Mouse (Mus musculus) kidney, adult 18-20 months (tissue): ENCODE results near the gene Fuca2.
"Not testable (repeated sequence)": the region's sequence is repeated elsewhere in the genome, so short reads cannot be mapped to it uniquely, and the experiment has no call there.

Source experiments
- DNase-seq: peaks from one replicate; pipeline ENCODE4 v3.0.0; 2021

Fuca2 gene

DNA sequence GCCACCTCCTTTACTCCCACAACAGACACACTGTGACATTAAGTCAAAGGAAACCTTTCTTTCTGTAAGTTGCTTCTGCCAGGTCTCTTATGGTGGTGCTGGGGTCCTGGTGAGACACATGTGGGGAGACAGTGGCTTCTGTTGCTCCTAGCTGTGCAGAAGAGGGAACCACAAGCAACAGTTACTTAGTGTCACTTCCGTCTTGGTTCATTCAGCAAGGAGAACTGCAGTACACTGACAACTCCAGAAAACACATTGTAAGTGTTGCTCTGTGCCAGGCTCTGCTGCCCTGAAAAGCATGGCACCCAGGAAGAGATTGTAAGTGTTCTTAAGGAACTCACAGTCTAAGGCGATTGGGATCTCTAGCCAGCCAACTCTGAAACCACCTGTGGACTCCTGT, at the start of gene Fuca2:
TSS of gene Fuca2 (plus strand) at position 210 of the 400 bp plus-strand sequence.
- DNase-seq: no peak

DNA sequence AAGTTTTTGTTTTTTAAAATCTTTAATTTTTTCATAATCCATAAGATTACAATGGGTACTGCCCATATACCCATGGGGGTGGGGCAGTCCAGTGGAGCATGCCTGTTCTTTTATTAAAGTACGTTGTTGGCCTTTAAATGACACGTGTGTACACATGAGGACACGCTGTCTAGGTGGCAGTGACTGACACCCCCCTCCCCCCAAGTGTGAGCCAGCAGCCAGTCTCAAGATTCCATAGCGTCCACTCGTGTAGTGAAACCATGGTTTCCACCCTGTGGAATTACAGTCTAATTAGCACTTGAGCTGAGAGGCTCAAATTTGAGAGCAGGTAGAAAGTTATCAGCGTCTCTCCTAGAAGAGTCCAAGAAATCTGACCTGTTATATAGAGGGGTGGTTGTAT, 47.7 kb upstream of the Fuca2 start:
- no peak for DNase-seq

DNA sequence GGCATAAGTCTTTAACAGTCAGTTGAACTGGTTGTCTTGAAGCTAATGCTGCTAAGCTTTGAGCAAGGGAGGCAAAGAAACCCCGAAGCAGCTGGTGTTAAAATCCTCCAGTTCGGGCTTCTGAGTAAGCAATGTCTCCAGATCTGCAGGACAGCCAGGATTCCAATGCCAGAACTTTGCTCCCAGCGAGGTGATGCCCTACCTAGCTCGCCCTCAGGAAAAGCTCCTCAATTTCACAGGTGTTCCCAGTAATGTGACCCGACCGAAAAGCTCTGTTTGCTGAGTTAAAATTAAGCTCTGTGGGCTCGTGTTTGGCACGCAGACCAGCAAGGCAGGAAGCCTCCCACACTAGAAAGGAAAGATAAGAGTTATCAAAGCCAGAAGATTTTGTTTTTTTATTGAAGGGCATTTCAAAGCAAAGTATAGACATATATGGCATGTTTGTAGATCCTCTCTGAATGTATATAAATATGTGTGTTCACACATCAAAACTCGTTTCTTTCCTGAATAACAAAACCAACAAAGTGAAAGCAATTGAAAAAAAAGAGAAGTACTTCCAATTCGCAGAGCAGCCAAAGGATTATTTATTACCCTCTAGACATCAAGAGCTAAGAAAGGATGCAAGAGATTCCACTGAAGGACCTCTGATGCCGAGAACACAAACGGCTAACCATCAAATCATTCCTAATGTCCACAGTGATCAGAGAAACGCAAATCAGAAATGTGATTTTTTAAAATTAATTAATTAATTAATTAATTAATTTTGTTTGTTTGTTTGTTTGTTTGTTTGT, 45.9 kb upstream of the Fuca2 start:
- DNase-seq: no peak

DNA sequence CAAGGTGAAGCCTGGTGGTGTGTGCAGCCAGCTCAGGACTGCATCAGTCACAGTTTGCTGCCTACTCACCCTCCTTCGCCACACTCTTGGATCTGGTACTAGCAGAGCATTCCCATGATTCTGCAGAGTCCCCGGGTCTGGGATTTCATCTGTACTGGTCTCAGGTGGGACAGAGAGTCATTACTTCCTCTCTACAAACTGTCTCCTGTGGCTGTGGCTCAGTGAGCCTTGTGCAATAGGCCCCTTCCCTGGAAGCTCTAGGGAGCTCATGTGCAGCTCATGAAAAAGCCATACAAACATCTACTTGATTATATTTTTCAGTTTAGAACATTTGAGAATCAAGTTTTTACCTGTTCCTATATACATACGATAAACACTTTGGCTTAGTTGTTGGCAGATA, 35.0 kb upstream of the Fuca2 start:
- not testable (repeated sequence) for DNase-seq

DNA sequence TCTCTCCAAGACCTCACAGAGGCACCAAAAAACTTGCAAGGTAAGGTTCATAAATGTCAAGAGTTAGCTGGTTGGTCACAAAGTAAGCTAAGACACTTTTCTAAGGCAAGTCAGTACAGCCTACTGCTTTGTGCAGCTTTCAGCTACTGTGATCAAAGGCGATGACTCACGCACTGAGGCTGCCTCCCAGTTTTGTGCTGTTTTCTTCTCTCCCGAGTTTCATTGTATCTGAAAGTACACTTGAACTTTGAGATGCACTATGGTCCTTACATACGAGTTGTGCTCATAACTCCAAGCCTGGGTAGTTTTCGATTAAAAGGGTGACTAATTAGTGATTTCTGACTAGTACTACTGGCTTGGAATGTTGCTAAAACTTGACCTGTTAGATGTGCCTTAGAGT, 32.4 kb upstream of the Fuca2 start:
- DNase-seq: no peak

DNA sequence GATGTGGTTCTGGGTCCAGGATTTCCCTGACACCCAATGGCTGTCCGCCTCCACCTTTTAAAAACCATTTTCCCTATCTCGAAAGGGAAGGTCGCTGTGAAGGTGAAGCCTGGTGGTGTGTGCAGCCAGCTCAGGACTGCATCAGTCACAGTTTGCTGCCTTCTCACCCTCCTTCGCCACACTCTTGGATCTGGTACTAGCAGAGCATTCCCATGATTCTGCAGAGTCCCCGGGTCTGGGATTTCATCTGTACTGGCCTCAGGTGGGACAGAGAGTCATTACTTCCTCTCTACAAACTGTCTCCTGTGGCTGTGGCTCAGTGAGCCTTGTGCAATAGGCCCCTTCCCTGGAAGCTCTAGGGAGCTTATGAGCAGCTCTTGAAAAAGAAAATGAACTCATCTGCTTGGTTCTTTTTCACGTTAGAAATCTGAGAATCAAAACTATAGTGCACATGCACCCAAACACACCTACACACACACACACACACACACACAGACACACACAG, 31.3 kb upstream of the Fuca2 start:
- not testable (repeated sequence) for DNase-seq

DNA sequence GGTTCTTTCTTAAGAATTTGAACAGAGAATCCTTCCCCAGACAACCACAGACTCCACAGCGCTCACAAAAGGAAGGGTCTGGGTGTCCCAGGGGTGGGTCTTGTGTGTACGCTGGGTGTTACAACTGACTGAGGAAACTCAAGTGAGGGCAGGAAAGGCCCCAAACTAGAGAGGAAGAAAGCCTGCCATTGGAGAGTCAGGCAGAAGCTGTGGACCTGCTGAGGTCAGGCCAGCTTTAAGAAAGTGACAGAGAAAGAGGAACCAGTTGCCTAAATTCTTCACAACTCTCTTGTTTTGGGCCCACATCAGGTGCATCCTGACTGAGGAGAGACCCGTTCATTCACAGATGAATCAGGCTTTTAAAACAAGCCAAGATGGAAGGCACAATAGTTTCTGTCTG, 29.1 kb upstream of the Fuca2 start:
- DNase-seq: no peak

DNA sequence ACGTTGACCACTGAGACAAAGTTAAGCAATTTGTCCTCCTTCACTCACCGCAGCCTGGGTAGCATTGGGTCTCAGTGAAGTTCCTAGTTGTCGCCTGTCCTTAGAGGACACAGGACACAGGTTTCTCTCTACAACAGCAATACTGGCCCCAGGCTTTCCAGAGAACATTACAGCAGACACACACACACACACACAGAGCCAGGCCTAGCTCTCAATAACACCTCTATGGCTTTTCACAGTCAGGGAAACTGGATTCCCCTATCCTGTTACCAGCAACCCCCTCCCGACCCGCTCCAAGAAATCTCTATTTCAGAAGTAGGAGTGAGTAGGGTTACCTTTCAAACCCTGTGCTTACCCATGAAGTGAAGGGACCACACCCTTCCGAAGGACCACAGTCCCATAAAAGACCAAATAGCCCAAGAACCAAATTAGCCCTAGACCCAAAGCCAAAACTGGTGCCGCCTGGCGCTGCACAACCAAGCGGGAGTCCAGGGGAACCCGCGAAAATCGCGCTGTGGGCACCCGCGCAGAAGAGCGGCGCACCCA, 26.0 kb upstream of the Fuca2 start:
- DNase-seq: no peak

DNA sequence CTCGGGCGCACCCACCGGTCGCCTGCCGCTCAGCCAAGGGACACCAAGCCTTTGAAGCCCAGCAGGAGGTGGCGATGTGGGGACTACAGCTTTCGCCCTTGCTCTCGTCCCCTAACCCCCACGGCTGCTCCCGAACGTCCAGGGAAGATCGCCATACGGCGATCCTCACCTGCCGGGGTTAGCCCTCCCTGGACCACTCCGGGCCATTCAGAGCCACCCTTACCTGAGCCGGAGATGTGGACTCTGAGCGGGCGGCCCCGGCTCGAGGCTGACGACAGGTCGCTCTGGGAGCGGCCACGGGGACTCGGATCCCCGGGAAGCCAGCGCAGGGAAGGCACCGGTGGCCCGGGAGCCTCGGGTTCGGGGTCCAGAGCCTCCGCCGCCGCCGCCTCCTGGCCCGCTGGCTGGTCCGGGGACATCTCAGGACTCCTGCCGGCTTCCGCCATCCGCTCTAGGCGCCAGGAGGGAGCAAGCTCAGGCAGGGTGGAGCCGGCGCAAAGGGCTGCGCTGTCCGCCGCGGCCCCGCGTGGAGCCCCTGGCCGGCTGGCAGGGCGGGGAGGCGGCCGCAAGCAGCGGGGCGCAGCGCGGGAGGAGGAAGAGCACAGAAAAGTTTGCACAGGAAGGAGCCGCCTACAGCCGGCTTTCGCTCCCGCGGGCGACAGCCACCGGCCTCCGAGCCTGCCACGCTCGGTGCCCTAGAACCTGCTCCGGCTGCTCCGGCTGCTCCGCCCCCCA, 25.3 kb upstream of the Fuca2 start, which contains the start of gene Phactr2:
TSS of gene Phactr2 (minus strand) at position 580 of the 735 bp plus-strand sequence.
- DNase-seq: peak; percentile 67

DNA sequence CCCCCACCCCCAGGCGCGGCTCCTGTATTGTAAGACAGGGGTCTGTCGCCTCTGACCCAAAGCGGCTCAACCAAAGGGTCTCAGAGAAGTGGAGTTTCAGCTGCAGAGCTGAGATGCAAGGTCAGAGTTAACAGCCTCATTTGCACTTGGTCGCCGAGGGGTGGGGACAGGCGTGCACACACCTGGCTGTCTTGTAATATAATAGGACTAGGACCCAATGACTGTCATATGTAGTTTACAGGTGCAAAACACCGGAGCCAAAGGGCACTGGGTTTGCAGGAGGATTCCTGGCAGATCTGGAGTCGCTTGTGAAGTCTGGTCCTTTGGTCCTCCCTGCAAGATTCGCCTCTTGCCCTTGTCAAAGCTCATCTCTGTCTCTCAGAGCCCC, 24.8 kb upstream of the Fuca2 start:
- peak; percentile 47 for DNase-seq

DNA sequence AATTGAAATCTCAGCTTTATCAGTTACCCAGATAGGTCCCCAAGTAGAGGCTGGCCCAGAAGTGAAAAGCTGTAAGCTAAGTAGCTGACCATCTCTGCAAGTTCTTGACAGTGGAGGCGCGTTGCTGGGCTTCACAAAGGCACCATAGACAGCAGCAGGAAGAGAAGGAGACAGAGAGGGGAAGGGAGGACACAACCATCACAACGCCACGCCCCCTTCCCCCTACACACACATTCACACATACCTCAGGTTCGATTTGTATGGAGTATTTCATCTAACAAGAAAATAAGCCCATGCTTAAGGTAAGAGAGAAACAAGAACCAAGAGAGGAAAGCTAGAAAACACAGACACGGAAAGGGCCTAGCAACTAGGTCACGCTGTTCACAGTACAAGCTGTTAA, 24.2 kb upstream of the Fuca2 start:
- no peak for DNase-seq

DNA sequence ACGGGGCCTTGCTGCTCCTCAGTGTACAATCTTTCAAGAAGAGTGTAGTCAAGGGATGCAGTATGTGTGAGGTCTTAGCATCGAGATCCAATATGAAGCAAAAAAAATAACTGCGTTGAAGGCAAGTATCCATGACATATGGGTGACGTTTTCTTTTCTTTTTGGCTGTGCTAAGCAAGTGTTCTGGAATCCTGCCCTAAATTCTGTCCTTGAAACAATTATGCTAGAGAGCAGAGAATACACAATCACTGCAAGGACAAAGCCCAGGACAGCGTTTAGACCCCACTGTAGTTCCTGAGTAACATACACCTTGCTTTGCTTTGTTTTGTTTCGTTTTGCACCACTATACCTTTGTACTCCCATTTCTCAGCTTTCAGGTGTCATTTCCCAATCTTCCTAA, 20.0 kb upstream of the Fuca2 start:
- DNase-seq: no peak

DNA sequence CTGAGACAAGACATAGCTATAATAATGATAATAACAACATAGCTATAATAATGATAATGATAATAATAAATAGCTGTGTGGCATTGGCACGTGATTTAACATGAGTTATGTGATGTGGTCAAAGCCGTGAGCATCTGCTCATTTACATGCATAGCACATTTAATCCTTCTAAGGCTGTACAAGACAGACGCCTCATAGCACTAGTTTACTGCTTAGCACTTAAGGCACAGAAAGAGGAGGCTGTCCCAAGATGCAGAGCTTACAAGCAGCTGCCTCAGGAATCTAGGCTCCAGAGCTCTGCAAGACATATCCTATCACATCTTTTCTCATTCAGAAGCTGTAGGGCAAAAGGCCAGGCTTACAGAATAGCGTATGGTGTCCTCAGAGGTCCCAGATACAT, 13.4 kb upstream of the Fuca2 start:
- no peak for DNase-seq

DNA sequence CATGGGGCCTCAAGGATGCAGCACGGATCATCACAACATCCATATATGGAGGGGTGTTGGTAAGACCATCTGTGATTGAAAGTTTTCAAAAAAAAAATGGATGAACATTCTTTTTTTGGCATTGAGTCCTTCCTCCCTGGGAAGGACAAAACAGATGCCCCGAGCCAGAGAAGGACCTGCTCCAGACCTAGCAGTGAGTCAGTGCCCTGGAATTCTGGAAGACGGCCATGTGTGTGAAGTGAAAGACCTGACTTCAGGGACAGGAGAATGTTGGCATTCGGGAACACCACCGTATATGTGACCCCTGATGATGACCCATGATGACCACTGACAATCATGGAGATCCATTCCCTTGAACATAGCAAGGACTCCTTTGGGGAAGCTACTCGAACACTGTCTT, 9.7 kb upstream of the Fuca2 start:
- DNase-seq: no peak

DNA sequence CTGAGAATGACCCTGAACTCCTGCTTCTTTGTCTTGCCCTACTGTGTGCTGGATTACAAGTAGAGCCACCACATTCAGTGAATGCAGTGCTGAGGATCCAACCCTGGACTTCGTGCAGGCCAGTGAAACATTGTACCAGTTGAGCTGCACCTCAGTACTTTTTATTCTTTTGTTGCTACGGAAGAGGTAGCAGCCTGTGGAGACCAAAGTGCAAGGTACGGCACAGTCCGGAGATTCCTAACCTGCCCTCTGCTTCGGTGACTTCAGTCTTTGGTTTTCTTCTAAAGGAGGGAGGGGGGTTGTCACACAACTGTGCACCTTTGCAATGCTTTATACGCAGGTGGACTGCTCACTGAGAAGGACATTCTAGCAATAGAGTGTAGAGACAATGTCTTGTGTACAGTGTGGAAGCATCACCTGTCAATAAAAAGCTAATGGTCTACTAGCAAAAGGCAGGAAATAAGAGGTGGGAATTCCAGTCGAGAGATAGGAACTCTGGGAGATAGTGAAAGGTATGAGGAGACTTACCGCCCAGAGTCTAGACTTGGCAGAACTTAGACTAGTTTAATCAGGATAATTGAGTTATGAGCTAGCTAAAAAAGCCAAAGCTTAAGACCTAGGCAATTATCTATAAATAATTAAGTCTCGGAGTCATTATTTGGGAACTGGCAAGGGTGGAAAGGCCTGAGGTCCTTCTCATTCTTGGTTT, 5.2 kb upstream of the Fuca2 start:
- peak; percentile 45 for DNase-seq

DNA sequence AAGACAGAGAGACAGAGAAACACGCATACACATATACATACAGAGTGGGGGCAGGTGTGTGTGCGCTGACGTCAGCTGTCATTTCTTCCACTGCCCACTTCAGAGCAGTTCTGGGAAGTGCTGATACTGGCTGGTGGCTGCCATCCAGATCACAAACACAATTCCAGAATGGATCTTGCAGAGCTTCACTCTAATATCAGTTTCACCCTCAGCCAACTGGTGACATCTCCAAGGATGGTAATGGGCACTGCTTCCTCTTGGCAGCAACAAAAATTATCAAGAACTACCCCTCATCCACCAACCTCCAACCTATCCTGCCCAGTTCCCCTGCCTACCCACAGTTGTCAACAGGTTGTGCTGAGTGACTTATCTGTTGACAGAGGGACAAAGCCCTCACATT, 3.0 kb upstream of the Fuca2 start:
- no peak for DNase-seq

DNA sequence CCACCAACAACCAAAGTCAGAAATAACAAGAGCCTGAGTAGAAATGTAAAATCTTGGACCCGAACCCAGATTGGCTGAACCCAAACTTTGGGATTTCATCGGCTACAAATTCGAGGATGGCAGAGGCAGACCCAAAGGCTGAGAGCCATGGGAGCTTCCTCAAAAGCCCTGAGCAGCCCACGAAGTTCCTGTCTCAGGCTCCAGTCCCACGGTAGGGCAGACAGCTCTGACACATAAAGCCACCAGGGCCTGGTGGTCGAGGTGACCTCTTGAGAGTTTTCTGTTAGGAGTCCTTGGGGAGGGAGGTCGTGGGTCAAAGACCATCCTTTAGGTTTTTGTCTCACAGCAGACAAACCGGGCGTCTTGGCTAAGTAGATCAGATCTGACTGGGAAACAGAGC, 1.1 kb downstream of the Fuca2 start:
- no peak for DNase-seq

DNA sequence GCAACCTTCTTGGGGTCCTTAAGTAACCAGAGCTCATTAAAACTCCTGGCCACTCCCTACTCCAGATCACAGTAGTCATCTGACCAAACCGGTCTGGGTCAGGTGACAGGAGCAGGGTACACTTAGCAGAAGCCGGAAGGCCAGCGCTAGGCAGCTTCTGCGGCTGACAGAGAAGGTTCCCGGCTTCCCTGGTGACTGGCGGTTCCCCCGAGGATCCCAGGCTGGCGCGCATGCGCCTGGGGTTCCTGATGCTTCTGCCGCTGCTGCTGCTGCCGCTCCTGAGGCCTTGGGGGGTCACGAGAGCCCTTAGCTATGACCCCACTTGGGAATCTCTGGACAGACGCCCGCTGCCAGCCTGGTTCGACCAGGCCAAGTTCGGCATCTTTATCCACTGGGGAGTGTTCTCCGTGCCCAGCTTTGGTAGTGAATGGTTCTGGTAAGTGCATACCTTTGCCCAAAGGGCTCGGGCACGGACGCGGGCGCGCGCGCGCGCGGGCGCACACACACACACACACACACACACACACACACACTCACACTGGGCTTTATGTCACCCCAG, 1.7 kb downstream of the Fuca2 start:
- peak; percentile 91 for DNase-seq

DNA sequence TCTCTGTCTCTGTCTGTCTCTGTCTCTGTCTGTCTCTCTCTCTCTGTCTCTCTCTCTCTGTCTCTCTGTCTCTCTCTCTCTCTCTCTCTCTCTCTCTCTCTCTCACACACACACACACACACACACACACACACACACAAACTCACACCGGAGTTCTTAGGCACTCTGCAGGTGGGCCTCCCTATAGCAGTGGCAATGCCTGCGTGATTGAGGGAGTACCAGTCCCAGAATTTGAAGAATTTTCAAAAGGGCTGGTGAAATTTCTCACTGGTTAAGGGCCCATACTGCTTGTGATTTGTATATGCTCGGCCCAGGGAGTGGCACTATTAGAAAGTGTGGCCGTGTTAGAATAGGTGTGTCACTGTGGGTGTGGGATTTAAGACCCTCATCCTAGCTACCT, 2.2 kb downstream of the Fuca2 start:
- DNase-seq: peak; percentile 19

DNA sequence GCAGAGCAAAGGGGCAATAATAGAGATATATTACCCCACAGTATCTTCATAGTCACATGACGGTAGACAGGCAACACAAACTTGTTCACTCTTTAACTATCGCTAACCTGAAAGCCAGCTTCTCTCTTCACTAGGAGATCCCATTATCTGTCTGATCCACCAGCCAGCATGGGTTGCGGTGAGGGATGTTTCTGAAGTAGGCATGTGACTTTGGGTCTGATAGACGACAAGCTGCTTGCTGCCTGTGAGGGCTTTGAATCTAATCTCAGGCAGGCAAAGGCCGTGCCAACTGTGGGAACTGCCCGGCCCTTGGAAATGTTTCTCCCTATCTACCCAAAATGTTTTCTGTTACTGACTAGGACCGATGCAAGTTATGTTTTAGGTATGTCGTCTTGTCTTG, 3.0 kb downstream of the Fuca2 start:
- no peak for DNase-seq

DNA sequence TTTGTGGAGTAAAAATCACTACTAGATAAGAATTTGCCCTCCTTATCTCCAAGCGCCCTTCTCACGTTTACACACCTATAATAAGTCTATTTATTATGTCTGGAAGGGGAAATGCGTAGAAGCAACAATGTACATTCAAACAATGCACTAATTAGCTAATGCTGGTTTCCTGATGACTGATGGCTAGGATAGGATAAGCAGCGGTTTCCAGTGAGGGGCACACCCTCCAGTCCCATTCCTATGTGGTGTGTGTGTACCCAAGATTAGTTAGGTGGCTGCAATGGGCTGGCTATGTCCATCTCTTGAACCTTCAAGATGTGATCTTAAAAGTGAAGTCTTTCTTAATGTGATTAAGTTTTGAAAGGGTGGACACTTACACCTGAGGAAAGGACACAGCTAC, 22.5 kb downstream of the Fuca2 start:
- DNase-seq: no peak

DNA sequence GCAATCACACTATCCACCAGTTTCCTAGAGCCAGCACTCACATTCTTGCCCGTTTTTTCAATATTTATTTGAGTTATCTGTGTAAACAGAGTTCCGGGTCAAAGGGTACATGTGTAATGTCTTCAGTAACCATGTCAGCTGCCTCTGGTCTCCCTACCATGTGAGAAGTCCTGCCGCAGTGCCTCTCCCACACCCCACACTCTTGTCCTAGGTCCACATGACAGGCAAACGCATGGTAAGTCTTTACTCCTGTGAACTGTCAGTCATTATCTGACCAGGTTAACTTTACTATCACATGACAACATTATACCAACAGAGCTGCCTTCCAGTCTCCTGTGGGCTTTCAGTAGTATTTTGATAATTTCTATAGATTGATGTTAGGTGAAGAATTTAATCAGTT, 28.8 kb downstream of the Fuca2 start:
- no peak for DNase-seq

DNA sequence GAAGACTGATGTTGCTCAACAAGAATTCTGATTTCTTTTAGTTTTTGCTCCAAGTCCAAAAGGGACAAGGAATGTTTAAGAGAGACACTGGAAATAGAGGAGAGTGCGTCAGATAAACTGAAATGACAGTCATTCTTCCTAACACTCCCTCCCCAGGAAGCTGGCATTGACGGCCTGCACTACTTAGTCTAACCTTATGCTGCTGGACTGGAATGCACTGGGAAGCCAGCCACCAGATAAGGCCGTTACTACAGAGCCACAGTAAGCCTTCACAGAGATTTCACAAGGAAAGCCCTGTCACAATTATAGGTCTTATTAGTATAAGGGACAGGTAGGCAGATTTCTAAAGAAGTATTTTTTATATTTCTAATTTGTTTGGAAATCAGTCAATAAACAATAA, 35.4 kb downstream of the Fuca2 start:
- DNase-seq: no peak
